ENCODE assay signal across 13 mouse cellular contexts in genomic region chr5:21271386-21272354, GRCm38 (mm10).
DNase-seq lines count a peak whose midpoint lies in the region; ATAC-seq and TF ChIP-seq lines count a peak whose summit lies in the region.
"Had no signal": no experiment of that assay in that cellular context is flagged by ENCODE, and none has a peak within 500 bp of the region (broad histone marks: within the 10 kb centered on the region; RNA-seq: fewer than 3 reads in every experiment).

No protein-coding gene starts in this region.

- intact Hi-C loops in heart, adult 2 months (cut with DNase I) = no loop called here
- intact Hi-C loops in heart, postnatal 10 days (cut with DNase I) = no loop called here

- H3K4me3 ChIP-seq in heart, adult 2 months = no peak overlapping the region
- no peak overlapping the region for H3K4me3 ChIP-seq in embryonic facial prominence, embryonic 11.5 days (ENCODE audit: low read depth, low read length)
- H3K4me3 ChIP-seq in midbrain, embryonic 14.5 days (replicated peaks; ENCODE audit: low read depth, low read length) = no peak overlapping the region
- H3K4me3 ChIP-seq: heart, embryonic 12.5 days had no signal

- peaks cover 14% of the 10 kb centered on the region for H3K4me1 ChIP-seq in heart, adult 2 months (ENCODE audit: control insufficient read depth, insufficient read depth, low read length)
- H3K4me1 ChIP-seq in embryonic facial prominence, embryonic 11.5 days (ENCODE audit: control insufficient read depth, insufficient read depth, low read length) = no peaks in the 10 kb centered on the region
- H3K4me1 ChIP-seq in midbrain, embryonic 14.5 days (ENCODE audit: control insufficient read depth, insufficient read depth, low read length) = no peaks in the 10 kb centered on the region
- H3K4me1 ChIP-seq: heart, embryonic 12.5 days had no signal

- DNase-seq in heart, adult 2 months = no peak
- no peak for DNase-seq in heart, postnatal 10 days
- peak; percentile 59 for DNase-seq in MN1 (ENCODE audit: low spot score)
- DNase-seq in embryonic facial prominence, embryonic 11.5 days (ENCODE audit: low spot score) = no peak
- no peak for DNase-seq in midbrain, embryonic 14.5 days
- no peak for DNase-seq in thymus, postnatal 25 days
- DNase-seq in cerebellum, adult 18-20 months = no peak
- DNase-seq in right cerebral cortex, postnatal 10 days (ENCODE audit: low spot score in 2 of 2) = no peak
- DNase-seq: adrenal gland, postnatal 14 days; layer of hippocampus, adult 9-11 months; lung, embryonic 14.5 days; right cerebral cortex, postnatal 4 days had no signal

- peak overlapping the region; percentile 67 for H3K27ac ChIP-seq in heart, adult 2 months
- H3K27ac ChIP-seq in embryonic facial prominence, embryonic 11.5 days (replicated peaks; ENCODE audit: low read depth, low read length) = no peak overlapping the region
- H3K27ac ChIP-seq in midbrain, embryonic 14.5 days (replicated peaks; ENCODE audit: low read depth, low read length) = no peak overlapping the region

- no peak overlapping the region for H3K4me2 ChIP-seq in embryonic facial prominence, embryonic 11.5 days (ENCODE audit: low read depth, low read length)
- no peak overlapping the region for H3K4me2 ChIP-seq in midbrain, embryonic 14.5 days (ENCODE audit: low read length)
- H3K4me2 ChIP-seq: heart, embryonic 12.5 days; lung, embryonic 14.5 days had no signal

- ATAC-seq in embryonic facial prominence, embryonic 11.5 days (replicated peaks; ENCODE audit: insufficient number of reproducible peaks, low FRiP score, low TSS enrichment, low read depth) = 0 out of 2 replicates have a peak, but pooled peaks have one; percentile 39
- peak; percentile 53 for ATAC-seq in midbrain, embryonic 14.5 days (ENCODE audit: low FRiP score, low TSS enrichment)

- H3K36me3 ChIP-seq in heart, adult 2 months (ENCODE audit: control insufficient read depth, insufficient read depth, low read length) = no peaks in the 10 kb centered on the region; the same call in 1 of the 2 replicates
- no peaks in the 10 kb centered on the region for H3K36me3 ChIP-seq in embryonic facial prominence, embryonic 11.5 days (replicated peaks; ENCODE audit: control insufficient read depth, insufficient read depth, low read depth, low read length)
- no peaks in the 10 kb centered on the region for H3K36me3 ChIP-seq in midbrain, embryonic 14.5 days (ENCODE audit: control insufficient read depth, insufficient read depth, low read length)
- H3K36me3 ChIP-seq: heart, embryonic 12.5 days had no signal

- TF ChIP-seq POLR2A in heart, adult 2 months (IDR thresholded peaks at IDR 0.05; ENCODE audit: insufficient read depth, low read depth, low read length) = no peak

- TF ChIP-seq EP300 in heart, adult 2 months (IDR thresholded peaks at IDR 0.05; ENCODE audit: insufficient read depth, low read depth, low read length) = no peak

- H3K79me2 ChIP-seq in heart, adult 2 months (replicated peaks; ENCODE audit: control insufficient read depth, insufficient read depth, low read length) = no peaks in the 10 kb centered on the region

- 64% methylated on average over 9 of the region's 9 CpGs for WGBS in heart, adult 2 months
- WGBS in embryonic facial prominence, embryonic 11.5 days = 49% methylated on average over 9 of the region's 9 CpGs
- 26% methylated on average over 9 of the region's 9 CpGs for WGBS in midbrain, embryonic 14.5 days

- no peaks in the 10 kb centered on the region for H3K9me3 ChIP-seq in embryonic facial prominence, embryonic 11.5 days (replicated peaks; ENCODE audit: control insufficient read depth, low read length)
- H3K9me3 ChIP-seq in midbrain, embryonic 14.5 days (ENCODE audit: control insufficient read depth, low read length) = no peaks in the 10 kb centered on the region
- H3K9me3 ChIP-seq: heart, embryonic 12.5 days had no signal

- H3K27me3 ChIP-seq in heart, adult 2 months (ENCODE audit: control insufficient read depth, insufficient read depth, low read length) = no peaks in the 10 kb centered on the region
- no peaks in the 10 kb centered on the region for H3K27me3 ChIP-seq in embryonic facial prominence, embryonic 11.5 days (ENCODE audit: control insufficient read depth, insufficient read depth, low read length)
- no peaks in the 10 kb centered on the region for H3K27me3 ChIP-seq in midbrain, embryonic 14.5 days (ENCODE audit: control insufficient read depth, insufficient read depth, low read length)
- H3K27me3 ChIP-seq: heart, embryonic 12.5 days had no signal

- TF ChIP-seq CTCF in heart, adult 2 months (IDR thresholded peaks at IDR 0.05) = no peak

- H3K9ac ChIP-seq in heart, adult 2 months (ENCODE audit: low read depth, low read length) = no peak overlapping the region
- H3K9ac ChIP-seq in embryonic facial prominence, embryonic 11.5 days (replicated peaks; ENCODE audit: low read length) = no peak overlapping the region
- no peak overlapping the region for H3K9ac ChIP-seq in midbrain, embryonic 14.5 days (replicated peaks; ENCODE audit: low read length)
- H3K9ac ChIP-seq: heart, embryonic 12.5 days; lung, embryonic 14.5 days had no signal
